Mouse (Mus musculus): ENCODE results near the gene Sirt1. TPM values are rescaled to one million over a fixed set of nuclear protein-coding genes. Genes with fewer than 3 reads are reported as not detected.

Sirt1 gene
- total and polyA plus RNA-seq, 3 experiments: 9.1 to 19.8 TPM; not detected in 1

DNA sequence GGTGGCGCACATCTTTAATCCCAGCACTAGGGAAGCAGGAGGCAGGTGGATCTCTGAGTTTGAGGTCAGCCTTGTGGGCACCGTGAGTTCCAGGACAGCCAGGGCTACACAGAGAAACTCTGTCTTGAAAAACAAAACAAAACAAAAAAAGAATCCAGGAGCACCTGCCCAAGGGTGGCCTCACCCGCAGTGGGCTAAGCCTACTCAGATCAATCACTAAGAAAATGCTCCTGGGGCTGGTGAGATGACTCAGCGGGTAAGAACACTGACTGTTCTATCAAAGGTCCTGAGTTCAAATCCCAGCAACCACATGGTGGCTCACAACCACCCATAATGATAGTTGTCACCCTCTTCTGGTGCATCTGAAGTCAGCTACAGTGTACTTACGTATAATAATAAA lies 5.2 kb downstream of the Sirt1 start:
- H3K4me1 ChIP-seq (ENCODE audit: control insufficient read depth in 1 of 2, insufficient read depth in 2 of 2, low read length in 2 of 2): no peaks in the 10 kb centered on the region
- no peak overlapping the region for H3K4me3 ChIP-seq (ENCODE audit: control insufficient read depth in 1 of 2, insufficient read depth in 1 of 2, low read depth in 2 of 2, low read length in 2 of 2)
- H3K79me2 ChIP-seq (ENCODE audit: control insufficient read depth, insufficient read depth, low read length, poor library complexity): no peaks in the 10 kb centered on the region
- no peaks in the 10 kb centered on the region; a peak in 1 of 4 replicates for H3K27me3 ChIP-seq (ENCODE audit: control insufficient read depth in 1 of 2, insufficient read depth in 2 of 2, low read length in 2 of 2)
- TF ChIP-seq ELF1 (IDR thresholded peaks at IDR 0.05; ENCODE audit: low read depth, low read length): no peak
- TF ChIP-seq GATA1 (IDR thresholded peaks at IDR 0.05; ENCODE audit: low read depth, low read length): no peak
- no peak for TF ChIP-seq UBTF (IDR thresholded peaks at IDR 0.05; ENCODE audit: borderline replicate concordance, insufficient read depth, low read depth, low read length)
- no peak for TF ChIP-seq TBP (IDR thresholded peaks at IDR 0.05; ENCODE audit: low read depth, low read length)
- no peak for TF ChIP-seq RCOR1 (IDR thresholded peaks at IDR 0.05; ENCODE audit: low read depth, low read length)
- no peak for TF ChIP-seq USF1 (IDR thresholded peaks at IDR 0.05; ENCODE audit: low read depth, low read length)
- TF ChIP-seq GABPA (IDR thresholded peaks at IDR 0.05; ENCODE audit: low read depth, low read length): no peak
- no peak for TF ChIP-seq CHD1 (IDR thresholded peaks at IDR 0.05; ENCODE audit: low read depth, low read length)
- TF ChIP-seq E2F4 (IDR thresholded peaks at IDR 0.05; ENCODE audit: borderline replicate concordance, low read depth, low read length): no peak
- TF ChIP-seq NELFE (IDR thresholded peaks at IDR 0.05; ENCODE audit: low read depth, low read length): no peak
- no peak for TF ChIP-seq MAFK (IDR thresholded peaks at IDR 0.05; ENCODE audit: borderline replicate concordance, low read depth, low read length)
- TF ChIP-seq BHLHE40 (IDR thresholded peaks at IDR 0.05; ENCODE audit: borderline replicate concordance, low read depth, low read length): no peak
- TF ChIP-seq POLR2AphosphoS5 (IDR thresholded peaks at IDR 0.05; ENCODE audit: borderline replicate concordance, low read depth, low read length): no peak
- no peak for TF ChIP-seq POLR2AphosphoS2 (IDR thresholded peaks at IDR 0.05; ENCODE audit: low read length)
- no peak for TF ChIP-seq USF2 (IDR thresholded peaks at IDR 0.05; ENCODE audit: borderline replicate concordance in 1 of 2, insufficient read depth in 1 of 2, low read depth in 1 of 2, low read length in 2 of 2)
- TF ChIP-seq TCF12 (IDR thresholded peaks at IDR 0.05; ENCODE audit: low read depth, low read length): no peak
- no peak for TF ChIP-seq ZKSCAN1 (IDR thresholded peaks at IDR 0.05; ENCODE audit: low read depth, low read length)
- no peak for TF ChIP-seq CHD2 (IDR thresholded peaks at IDR 0.05; ENCODE audit: low read length)
- TF ChIP-seq KAT2A (conservative IDR thresholded peaks at IDR 0.05; ENCODE audit: low read depth, low read length): no peak
- TF ChIP-seq EP300 (IDR thresholded peaks at IDR 0.05; ENCODE audit: low read depth in 1 of 2, low read length in 2 of 2): no peak
- no peaks in the 10 kb centered on the region for H3K9me3 ChIP-seq (replicated peaks; ENCODE audit: insufficient read depth, low read length)
- no peak overlapping the region for H3K9ac ChIP-seq (ENCODE audit: control insufficient read depth, low read depth, low read length, poor library complexity, severe bottlenecking)
- H3K27ac ChIP-seq (ENCODE audit: control insufficient read depth, low read depth, low read length): no peak overlapping the region
- peaks cover 0 to 3% of the 10 kb centered on the region in 2 experiments; a peak in 1 of 4 replicates for H3K36me3 ChIP-seq (ENCODE audit: control insufficient read depth in 1 of 2, insufficient read depth in 2 of 2, low read length in 2 of 2)
- DNase-seq (ENCODE audit: low read depth, low spot score): no peak

DNA sequence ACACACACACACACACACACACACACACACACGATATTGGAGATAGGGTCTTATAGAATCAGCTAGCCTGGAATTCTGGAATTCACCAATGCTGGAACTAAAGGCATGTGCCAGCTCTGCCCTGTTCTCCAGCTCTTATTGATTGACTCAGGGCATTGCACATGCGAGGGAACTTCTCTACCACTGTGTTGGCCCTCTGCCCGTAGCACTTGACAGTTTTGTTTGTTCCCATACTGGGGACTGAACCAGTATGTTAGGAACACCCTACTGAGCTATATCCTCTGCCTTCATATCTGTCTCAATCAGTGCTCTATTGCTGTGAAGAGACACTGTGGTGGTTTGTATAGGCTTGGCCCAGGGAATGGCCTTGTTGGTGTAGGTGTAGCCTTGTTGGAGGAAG lies 13.5 kb downstream of the Sirt1 start:
- Histone ChIP-seq H3K27ac (ENCODE audit: control insufficient read depth, low read depth, low read length) (no peak overlapping the region), H3K9me3 (replicated peaks; ENCODE audit: insufficient read depth, low read length) (no peaks in the 10 kb centered on the region), H3K79me2 (ENCODE audit: control insufficient read depth, insufficient read depth, low read length, poor library complexity) (no peaks in the 10 kb centered on the region), H3K4me1 (ENCODE audit: control insufficient read depth in 1 of 2, insufficient read depth in 2 of 2, low read length in 2 of 2) (no peaks in the 10 kb centered on the region), H3K27me3 (ENCODE audit: control insufficient read depth in 1 of 2, insufficient read depth in 2 of 2, low read length in 2 of 2) (no peaks in the 10 kb centered on the region), H3K36me3 (ENCODE audit: control insufficient read depth in 1 of 2, insufficient read depth in 2 of 2, low read length in 2 of 2) (no peaks in the 10 kb centered on the region), H3K9ac (ENCODE audit: control insufficient read depth, low read depth, low read length, poor library complexity, severe bottlenecking) (no peak overlapping the region), H3K4me3 (ENCODE audit: control insufficient read depth in 1 of 2, insufficient read depth in 1 of 2, low read depth in 2 of 2, low read length in 2 of 2) (no peak overlapping the region)
- DNase-seq (ENCODE audit: low read depth, low spot score): no peak
- no peak for TF ChIP-seq ETS1 (IDR thresholded peaks at IDR 0.05; ENCODE audit: low read depth, low read length)
- TF ChIP-seq USF1 (IDR thresholded peaks at IDR 0.05; ENCODE audit: low read depth, low read length): no peak
- no peak for TF ChIP-seq RAD21 (IDR thresholded peaks at IDR 0.05; ENCODE audit: low read depth, low read length)
- no peak for TF ChIP-seq MYB (IDR thresholded peaks at IDR 0.05; ENCODE audit: low read depth, low read length)
- TF ChIP-seq EP300 (IDR thresholded peaks at IDR 0.05; ENCODE audit: low read depth in 1 of 2, low read length in 2 of 2): no peak
- no peak for TF ChIP-seq HCFC1 (IDR thresholded peaks at IDR 0.05; ENCODE audit: low read depth, low read length)
- no peak for TF ChIP-seq TBP (IDR thresholded peaks at IDR 0.05; ENCODE audit: low read depth, low read length)
- no peak for TF ChIP-seq KAT2A (conservative IDR thresholded peaks at IDR 0.05; ENCODE audit: low read depth, low read length)
- TF ChIP-seq USF2 (IDR thresholded peaks at IDR 0.05; ENCODE audit: borderline replicate concordance in 1 of 2, insufficient read depth in 1 of 2, low read depth in 1 of 2, low read length in 2 of 2): no peak
- TF ChIP-seq ZNF384 (IDR thresholded peaks at IDR 0.05; ENCODE audit: low read depth, low read length): no peak
- no peak for TF ChIP-seq MXI1 (IDR thresholded peaks at IDR 0.05; ENCODE audit: low read depth, low read length)
- TF ChIP-seq MAX (IDR thresholded peaks at IDR 0.05; ENCODE audit: low read length): no peak
- no peak for TF ChIP-seq TCF12 (IDR thresholded peaks at IDR 0.05; ENCODE audit: low read depth, low read length)
- TF ChIP-seq MAZ (IDR thresholded peaks at IDR 0.05; ENCODE audit: low read depth, low read length): no peak
- no peak for TF ChIP-seq GABPA (IDR thresholded peaks at IDR 0.05; ENCODE audit: low read depth, low read length)
- no peak for TF ChIP-seq MEF2A (IDR thresholded peaks at IDR 0.05; ENCODE audit: extremely low read depth, insufficient replicate concordance, low read depth, low read length, poor library complexity, severe bottlenecking)
- no peak for TF ChIP-seq CHD2 (IDR thresholded peaks at IDR 0.05; ENCODE audit: low read length)
- TF ChIP-seq SMC3 (IDR thresholded peaks at IDR 0.05; ENCODE audit: low read depth, low read length): no peak
